Mouse (Mus musculus) lung, postnatal 14 days (tissue): ENCODE measurements at regions not wholly inside any gene's neighbourhood (a gene's known extent, or its start where the extent isn't known, plus 50 kb on each side); places are given as distances from the start of the nearest gene placed in this dataset.

ENCODE experiments used
- DNase-seq: peaks from one replicate; pipeline ENCODE4 v3.0.0; 2021

- no peak for DNase-seq
Measured at GRCm38 (mm10) chr3:156455042-156455441, 106.6 kb upstream of the Negr1 start.

GRCm38 (mm10) chr3:156463299-156463698, 98.3 kb upstream of the Negr1 start:
- DNase-seq, result no peak

- DNase-seq, result no peak
Measured at GRCm38 (mm10) chr3:156465601-156466000, 96.0 kb upstream of the Negr1 start.

- no peak for DNase-seq
Measured at GRCm38 (mm10) chr3:156472665-156473064, 88.9 kb upstream of the Negr1 start.
